Mouse (Mus musculus) frontal cortex, postnatal 10 days (tissue): Measurements from ENCODE around the gene Uckl1.

Experiments
- DNase-seq, 2 experiments: peaks; one replicate each; pipeline ENCODE4 v3.0.0; 2022; ENCODE audit warnings: low spot score in 2 of 2, mixed read lengths in 1 of 2

Gene Uckl1

DNA sequence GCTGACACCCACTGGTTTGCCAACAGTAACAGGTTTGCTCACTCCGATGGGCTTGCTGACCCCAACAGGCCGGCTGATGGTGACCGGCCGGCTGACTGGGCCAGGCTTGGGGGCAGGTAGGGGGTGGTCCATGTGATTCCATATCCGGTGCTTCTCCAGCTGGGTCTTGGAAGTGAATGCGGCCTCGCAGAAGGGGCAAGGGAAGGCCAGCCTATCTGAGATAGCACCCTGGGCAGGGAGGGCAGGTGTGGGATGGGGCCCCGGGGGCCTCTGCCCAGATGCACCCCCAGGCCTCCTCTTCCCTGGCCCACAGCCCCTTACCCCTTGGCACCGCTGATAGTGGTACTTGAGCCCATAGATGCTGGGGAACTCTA, 5.0 kb upstream of the Uckl1 start:
- no peak for DNase-seq

DNA sequence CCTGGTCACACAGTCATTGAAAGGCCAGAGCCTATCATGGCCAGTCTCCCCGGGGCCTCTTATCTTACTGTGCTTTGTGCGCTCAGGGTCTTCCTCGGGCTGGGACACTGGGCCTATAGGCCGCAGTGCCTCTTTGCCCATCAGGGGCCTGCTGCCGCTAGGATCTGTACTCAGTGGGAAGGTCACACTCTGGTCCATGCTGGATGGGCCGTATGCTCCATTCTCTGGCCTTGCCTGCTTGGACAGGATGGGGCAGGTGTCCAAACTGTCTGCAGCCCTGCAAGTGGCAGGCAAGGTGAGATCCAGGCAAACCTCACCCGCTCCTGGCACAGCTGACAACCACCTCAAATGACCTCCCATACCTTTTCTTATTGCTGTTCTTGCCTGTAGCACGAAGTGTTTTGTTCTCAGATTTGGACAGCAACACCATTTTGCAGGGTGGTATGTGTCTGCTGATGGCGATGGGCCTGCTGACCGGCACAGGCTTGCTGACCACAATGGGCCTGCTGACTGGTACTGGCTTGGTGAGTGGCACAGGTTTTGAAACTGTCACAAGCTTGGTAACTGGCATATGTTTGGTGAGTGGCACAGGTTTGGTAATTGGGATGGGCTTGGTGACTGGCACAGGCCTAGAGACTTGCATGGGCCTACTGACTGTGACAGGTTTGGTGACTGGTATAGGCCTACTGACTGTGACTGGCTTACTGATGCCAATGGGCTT, 4.5 kb upstream of the Uckl1 start:
- DNase-seq: no peak

DNA sequence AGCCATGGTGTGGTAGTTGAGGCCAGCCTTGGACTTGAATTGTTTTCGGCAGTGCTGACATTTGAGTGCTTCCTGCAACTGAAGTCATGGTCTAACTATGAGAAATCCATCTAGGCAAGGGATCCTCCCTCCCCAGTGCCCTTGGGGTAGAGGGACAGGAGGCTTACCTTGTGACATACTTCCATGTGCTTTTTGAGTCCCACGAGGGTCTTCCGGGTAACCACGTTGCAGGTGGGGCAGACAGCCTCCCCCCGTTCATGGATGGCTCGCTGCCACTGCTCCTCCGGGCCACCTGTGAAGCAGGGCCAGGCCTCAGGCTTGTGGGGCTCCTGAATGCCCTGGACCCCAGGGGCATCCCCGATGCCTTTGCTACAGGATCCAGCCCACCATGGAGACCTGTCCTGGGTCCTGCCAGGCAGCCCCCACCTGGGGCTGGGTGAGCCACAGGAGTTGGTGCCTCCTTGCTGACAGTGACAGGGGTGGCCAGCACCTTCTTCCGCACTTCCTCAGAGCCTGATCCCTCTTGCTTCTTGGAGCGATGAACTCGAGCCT, 3.6 kb upstream of the Uckl1 start:
- no peak for DNase-seq

DNA sequence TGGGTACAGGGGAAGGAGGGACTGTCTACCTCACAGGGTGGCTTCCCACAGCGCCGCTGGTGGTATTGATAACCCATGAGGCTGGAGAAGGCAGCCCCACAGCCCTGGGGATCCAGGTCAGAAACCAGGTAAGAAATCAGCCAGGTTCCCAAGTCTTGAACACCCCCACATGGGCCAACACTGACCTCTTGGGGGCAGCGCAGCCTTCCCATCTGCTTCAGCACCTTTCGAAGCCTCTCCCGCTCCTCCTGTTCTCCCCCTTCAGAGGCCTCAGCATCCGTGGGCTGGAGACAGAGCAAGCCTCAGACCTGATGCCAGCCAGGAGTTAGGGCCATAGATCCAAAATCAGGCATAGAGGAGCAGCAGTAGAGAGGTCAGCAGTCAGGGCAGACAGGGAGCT, 3.1 kb upstream of the Uckl1 start:
- DNase-seq: no peak

DNA sequence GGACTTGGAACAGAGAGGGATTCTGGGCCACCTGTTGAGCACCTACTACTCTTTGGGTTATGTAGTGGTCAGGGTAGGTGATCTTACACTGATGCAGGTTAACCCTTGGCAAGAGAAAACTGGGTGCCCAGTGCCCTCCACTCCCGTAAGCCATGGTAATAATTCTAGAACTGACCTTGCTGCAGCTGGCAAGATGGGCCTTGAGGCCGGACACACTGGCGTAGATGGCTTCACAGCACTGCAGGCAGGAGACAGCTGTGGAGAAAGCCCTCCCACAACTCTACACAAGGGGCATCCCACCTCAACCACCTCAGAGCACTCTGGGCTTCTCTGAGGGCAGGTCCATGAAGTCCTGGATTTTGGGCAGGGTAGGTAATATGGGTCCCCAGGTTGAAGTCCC, 1.4 kb upstream of the Uckl1 start:
- DNase-seq: peak in 1 of 2 experiments; percentile 4

DNA sequence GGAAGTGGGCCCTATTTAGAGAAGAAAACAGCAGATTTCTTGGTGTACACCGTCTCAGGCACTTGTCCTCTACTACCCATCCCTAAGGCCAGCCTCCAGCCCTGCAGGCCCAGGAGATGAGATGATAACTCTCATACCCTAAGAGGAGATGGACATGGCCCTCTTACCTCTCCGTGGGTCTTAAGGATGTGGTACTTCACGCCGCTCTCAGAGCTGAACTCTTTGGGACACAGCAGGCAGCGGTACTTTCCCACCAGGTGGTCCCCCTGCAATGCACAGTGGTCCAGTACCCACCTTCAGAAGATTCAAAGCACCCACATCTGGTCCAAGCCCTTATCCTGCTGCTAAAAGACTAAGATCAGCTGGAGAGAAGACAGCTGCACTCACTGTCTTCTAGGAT, 814 bp upstream of the Uckl1 start:
- peak in 1 of 2 experiments; percentile 4 for DNase-seq

DNA sequence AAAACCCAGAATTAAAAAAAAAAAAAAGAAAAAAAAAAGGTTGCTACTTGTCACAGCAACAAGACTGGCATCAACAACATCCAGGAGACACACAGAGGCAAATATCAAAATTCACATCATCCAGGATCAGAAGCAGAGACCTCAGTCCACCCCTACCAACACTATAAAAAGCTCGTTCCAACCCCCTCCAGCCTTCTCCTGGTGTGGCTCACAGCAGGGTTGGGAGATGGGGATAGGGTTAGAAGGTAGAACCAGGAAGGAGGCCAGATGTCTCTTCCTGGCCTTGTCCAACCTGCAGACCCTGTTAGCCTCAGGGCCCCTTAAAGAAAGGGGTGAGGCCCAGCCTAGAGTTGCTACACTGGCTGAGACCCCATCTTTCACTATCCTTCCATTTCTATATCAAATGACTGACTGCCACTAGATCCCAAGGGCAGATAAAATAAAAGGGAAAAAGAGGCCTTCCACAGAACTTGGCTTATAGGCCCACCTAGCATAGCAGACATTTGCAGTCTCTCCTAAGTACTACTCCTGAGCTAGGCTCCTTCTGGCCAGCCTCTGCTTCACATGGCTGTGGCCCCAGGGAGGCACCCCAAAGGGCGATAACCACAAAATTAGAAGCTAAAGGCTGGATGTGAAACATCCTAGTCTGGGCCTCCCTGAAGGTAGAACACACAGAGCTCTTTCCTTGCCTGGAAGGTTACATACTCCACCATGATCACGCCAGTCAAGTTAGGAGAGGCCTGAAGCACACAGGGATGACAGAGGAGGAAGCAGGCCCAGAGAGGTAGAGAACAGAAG, 1.0 kb downstream of the Uckl1 start:
- DNase-seq: peak in 1 of 2 experiments; percentile 3

DNA sequence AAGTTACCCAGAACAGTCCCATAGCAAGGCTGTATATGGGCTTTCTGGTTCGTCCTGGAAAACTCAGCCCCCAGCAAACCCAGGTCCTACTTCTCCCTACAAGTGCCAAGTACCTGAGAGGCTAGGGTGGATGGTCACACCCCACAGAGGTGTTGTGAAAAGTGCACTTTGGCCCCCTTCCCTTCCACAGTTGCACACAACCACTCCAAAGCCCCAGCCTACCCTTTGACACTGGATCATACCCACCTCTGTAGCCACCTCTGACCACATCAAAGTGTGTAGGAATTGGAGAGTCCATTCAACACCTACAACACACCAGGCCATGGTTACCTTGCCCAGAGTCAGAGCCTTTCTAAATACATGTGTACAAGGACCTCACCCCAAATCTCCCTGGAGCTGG, 1.8 kb downstream of the Uckl1 start:
- DNase-seq: peak in 1 of 2 experiments; percentile 21

DNA sequence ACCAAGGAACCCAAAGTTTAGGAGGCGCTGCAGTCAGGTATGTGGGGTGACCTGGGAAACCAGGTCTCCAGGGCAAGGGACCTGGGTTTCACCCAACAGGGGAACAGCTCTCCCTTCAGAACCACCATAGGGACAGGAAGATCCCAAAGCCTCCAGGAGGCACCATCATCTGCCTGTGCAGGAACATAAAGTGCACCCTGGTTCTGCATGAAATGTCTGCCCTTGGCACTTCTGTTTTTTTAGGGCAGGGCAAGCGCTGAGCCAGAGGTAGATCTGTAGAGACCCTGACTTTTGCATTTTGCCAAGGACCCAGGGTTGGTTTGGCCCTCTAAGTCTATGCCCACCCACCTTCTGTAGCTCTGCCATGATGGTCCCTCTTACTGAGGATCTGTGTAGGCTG, 2.3 kb downstream of the Uckl1 start:
- peak in 1 of 2 experiments; percentile 13 for DNase-seq

DNA sequence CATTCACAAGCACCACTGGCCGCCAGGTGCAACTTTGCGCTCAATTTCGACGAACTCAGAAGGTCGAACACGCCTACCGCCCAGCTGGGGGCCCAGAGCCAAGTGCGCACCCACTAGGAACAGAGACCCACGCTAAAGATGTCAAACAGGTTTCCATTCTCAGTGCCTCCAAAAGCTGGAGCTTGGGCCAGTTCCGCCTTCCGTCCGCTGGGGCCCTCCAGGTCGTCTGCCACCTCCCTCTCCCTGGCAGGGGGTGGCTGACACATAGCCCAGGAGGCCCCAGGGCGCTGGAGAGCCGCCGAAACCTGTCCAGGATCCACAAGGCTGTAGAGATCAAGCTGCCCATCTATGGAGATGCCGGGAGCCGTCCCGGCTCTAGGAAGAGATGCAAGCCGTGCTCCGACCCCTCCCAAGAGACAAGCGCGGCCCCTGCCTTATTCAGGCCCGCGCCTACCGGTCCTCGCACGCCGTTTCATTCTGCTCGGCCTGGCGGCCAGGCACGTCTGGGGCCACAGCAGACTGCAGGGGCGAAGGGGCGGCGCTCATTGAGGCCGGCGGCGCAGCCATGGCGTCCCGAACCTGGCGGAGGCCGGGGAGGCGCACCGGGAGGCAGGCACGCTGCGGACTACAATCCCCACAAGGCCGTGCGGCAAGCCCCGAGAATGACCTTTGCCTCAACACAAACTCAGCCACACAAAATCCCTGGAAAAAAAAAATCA, 3.1 kb downstream of the Uckl1 start:
- DNase-seq: peak; percentile 72 to 85

DNA sequence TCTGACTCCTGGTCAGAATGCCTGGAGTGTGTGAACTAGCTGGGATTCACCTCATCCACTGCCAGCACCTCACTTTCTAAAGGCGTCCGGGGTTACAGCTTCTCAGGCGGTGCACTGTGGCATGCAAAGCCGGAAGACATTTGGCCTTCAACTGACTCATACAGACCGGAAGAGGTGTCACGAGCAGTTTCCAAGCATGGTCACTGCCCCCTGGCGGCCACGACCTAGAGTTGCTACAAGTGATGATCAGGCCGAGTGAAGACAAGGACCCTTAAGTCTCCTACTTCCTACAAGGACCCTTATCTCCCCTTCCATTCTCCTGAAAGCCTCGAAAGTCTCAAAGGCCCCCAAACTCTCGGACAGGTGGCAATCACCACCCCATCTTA, 3.7 kb downstream of the Uckl1 start:
- peak; percentile 72 to 76 for DNase-seq

DNA sequence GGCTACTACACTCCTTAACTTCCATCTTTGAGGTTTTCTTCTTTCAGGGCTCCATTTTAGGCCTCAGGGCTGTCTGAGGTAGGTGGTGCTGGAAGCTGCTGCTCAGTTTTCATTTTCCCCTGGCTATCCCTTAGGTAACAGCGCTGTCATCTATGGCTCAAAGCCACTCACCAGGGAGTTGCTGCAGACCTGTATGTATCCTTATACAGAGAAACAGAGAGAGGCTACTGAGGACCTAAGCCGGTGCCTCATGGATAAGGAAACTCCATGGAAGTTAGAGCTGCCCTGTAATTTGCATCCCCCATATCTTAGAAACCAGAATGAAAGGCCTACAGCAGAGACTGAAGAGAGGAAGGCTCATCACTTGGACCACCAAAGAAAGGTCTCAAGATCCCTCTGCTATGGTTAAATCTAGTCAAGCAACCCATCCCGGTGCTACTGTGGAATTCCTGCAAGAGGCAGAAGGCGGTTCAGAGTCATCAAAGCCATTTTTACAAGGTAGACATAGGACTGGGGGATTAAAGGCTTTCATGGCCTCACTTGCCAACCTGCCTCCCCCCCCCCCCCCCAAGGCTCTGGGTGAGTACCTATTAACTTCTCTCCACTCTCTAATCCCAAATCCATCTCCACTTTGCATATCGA, 4.4 kb downstream of the Uckl1 start:
- DNase-seq: peak; percentile 2 to 6

DNA sequence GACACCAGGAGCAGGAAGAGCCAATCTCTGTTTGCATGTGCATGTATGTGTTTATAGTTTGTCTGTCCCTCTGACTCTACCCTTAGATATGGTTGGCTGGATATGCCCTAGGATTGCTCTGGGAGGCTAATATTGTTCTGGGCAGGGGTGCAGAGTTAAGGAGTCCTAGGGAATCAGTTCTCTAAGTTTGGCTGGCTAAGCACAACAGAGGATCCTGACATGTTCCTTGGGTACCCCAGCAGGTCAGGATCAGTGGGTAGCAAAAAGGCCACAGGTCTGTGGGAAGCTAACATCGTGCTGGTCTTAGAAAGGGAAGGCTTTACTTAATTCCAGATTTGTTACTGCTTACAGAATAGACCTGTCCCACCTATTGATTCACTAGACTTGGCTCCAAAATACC, 5.0 kb downstream of the Uckl1 start:
- DNase-seq: peak in 1 of 2 experiments; percentile 4

DNA sequence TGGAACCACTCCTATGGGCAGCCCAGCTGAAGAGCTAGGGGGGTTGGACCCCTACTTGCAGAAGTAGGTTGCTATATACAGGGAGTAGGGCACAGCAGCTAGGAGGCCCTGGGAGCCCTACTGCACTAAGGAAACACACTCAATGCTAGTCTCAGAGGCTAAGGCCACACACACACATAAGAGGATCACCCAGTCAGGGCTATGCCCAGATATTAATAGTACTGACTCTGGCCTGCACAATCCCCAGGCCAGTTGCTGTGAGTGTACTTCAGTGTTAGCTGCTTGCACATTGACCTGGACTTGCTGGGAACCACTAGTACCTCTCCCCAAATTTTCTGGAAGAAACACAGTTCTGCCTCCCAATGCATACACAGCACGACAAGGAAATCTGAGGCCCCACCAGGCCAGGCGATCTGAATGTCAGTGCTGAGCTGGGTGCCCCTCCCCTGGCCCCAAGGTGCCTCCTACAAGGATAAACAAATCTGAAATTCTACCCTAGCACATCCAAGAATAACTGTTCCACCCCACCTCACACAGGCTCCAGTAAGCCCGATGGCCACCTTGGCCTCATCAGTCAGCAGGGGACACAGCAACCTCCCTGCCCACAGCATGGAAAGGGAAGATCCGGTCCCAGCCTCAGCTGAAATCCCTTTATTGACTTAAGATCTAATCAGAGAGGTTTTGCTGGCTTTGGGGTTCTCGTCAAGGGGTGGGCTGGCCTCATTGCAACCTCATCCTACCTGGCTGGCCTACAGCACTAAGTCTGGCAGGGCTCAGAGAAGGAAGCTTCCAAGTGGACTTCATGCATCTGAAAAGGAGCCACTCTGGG, 5.7 kb downstream of the Uckl1 start:
- DNase-seq: peak; percentile 3 to 6

DNA sequence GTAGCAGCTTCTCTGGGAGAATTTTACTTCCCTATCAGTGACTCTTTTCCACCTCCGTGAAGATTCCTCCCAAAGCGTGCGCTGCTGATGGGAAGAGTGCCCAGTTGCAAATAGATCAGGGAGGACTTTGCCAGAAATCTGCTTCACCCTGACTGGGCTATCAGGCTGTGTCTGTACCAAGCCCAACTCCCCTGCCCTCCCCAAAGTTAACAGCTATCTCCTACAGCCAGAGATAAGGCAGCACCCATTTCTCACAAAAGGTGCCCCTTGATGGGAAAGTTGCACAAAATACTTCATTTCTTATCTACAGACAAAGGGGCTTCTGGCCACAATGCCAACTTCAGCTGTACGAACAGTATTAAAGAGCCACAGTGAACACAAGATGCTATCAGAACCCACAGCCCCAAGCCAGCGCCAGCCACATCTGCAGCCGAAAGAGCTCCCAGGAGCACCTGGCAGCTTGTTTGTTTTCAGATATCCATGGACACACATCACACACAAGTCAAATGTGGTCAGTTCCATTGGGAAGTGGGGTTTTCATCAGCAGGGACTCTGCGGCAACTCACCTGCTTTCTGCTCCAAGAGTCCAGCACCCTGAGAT, 6.6 kb downstream of the Uckl1 start:
- DNase-seq: peak in 1 of 2 experiments; percentile 3

DNA sequence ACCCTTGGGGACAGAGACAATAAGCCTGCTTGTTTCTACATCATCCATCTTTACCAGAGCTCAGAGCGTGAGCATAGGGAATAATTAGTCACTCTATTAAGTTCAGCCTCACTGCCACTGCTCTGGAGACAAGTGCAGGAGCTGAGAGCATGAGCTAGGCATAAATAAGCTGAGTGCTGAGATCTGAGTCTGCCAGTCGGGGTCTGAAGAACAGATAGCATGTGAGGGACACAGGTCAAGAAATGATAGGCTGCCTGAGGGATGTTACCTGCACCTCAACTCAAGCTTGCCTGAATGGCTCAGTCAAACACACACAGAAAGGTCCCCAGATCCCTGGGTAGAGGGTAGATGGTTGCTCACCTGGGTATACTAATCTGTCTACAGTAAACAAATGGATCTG, 7.6 kb downstream of the Uckl1 start:
- DNase-seq: no peak

DNA sequence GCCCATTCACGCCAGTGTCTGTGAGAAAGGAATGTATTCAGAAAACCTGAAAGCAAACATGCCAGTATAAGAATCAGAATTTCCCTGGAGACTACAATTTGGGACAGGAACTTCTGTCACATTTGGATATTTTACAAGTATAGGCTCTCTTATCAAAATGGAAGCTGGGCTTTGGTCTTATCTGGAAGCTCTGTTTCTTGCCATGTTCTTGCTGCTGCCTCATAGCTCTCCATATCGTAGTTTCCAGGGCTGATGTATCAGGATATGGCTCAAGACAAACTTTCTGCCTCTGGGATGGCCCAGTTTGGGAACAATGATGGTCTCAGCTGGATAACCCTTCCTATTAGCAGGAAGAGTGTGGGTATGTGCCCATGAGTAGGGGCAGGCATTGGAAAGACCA, 8.1 kb downstream of the Uckl1 start:
- DNase-seq: no peak

DNA sequence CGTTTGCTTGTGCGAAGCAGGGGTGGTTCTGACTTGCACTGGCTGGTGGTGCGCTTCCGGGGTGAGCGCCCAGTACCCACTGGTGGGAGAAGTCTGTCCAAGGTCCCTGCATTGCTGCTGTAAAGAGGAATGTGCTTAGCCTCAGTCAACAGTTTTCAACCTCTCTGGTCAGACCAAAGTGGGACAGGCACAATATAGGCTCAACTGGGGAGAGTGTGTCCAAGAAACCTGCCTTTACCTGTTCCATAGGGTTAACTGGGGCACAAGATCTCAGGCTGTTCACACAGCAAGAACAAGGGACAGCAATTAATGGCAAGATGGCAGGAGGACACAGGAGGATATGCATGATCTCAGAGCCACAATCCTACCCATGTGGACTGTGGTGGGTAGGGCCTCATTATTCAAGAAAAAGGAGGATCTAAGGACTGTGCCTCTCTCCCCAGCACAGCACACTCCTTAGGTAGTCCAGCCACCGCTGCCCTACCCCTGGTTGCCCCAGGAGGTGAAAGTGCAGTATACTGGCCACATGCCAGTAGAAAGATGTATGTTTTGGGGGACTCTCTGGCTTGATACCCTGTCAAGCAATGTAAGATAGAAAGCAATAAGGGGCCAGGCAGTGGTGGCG, 9.7 kb downstream of the Uckl1 start:
- DNase-seq: peak in 1 of 2 experiments; percentile 3

DNA sequence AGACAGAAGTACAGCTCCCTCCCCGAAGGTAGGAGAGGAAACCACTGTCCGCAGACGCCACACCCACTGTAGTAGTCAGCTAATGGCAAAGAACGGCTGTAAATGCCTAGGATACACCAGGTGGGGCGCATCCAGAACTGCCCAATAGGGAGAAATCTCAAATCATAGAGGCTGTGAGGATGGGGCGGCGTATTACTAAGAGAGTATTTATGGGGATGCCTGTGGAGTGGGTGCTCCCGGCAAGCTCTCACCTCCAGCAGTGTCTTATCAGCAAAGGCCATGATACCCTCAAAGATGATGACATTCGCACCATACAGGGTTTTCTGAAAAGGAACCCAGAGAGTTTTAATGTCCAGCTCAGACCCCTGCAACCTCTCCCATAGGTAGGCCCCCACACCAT, 10.7 kb downstream of the Uckl1 start:
- DNase-seq: no peak
